Mouse (Mus musculus): Measurements from ENCODE around the gene Ncaph.

GRCm38 (mm10) chr2:127128926-127129325 lies 4.8 kb downstream of the Ncaph start:
- TF ChIP-seq CTCF (IDR thresholded peaks at IDR 0.05; ENCODE audit: borderline replicate concordance, extremely low read depth, insufficient read depth, insufficient read length) (no peak), POLR2A (IDR thresholded peaks at IDR 0.05; ENCODE audit: borderline replicate concordance, extremely low read depth, insufficient read depth, insufficient read length, poor library complexity, severe bottlenecking) (no peak)

Data from brain, embryonic 14.5 days (tissue).